Mouse (Mus musculus) brain, embryonic 18.5 days (tissue): ENCODE results near the gene Ackr4.

Source experiments
- DNase-seq: peaks from one replicate; pipeline ENCODE4 v3.0.0-alpha.2; 2012; ENCODE audit warnings: low read depth, low spot score

Gene Ackr4

GRCm38 (mm10) chr9:104126833-104127232 lies at the start of gene Ackr4:
Gene Ackr4 (minus strand): TSS chr9:104126933.
- no peak for DNase-seq

- no peak for DNase-seq
These were observed 45.6 kb upstream of the Ackr4 start for GRCm38 (mm10) chr9:104172342-104172741.

DNA sequence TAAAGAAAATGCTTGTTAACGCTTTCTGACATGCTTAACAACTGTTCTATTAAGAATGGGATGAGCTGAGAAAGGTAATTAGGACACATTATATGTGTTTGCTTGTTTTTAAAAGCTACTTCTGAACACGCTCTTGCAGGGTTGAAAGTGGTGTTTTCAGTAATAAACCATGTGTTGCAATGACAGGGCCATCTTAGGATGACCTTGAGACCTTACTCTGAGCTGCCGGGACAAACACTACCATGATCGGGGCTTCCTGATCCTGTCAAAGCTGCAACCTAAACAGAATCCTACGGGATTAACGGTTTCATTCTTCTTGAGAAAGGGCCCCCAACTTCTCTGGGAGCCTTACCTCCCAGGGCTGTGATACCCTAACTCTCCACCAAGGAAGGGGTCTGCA lies 44.9 kb upstream of the Ackr4 start:
- DNase-seq = no peak

- no peak for DNase-seq
These were observed 43.3 kb upstream of the Ackr4 start for GRCm38 (mm10) chr9:104169986-104170385.

GRCm38 (mm10) chr9:104165926-104166325 lies 39.2 kb upstream of the Ackr4 start:
- DNase-seq = no peak

DNA sequence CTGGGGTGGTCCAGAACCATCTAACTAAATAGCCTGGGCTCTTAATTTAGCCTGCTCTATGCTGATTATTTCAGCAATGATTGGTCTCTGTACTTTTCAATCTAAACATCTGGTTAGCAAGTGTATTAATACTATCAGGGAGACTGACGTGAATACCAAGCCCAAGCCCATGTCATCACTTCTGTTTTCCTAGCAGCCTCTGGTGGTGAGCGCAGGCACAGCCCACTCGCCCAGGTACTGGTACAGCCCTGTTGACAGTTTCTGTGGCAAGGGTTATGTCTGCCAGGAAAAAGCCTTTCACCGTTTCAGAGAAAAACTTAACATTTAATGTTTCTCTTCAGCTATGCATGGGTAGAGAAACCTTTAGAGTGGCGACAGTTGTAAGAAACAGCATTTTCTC lies 37.5 kb upstream of the Ackr4 start:
- DNase-seq = no peak

DNA sequence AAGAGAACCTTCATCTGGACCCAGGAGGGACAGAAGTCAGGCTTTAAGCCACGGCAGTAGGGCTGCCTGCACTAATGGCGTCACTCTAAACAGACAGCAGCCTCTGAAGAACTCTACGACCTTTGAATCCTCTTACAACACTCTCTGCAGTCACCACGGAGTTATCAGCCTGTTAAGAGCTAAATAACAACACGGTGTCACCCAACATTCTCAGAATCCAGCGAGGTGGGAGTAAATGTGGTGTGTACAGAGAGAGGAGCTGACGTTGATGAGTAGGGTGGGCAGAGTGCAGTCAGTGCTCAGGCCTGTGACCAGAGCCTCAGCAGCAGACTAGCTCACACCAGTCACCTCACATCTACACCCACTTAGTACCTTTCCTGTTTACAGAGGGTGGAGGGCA lies 34.4 kb upstream of the Ackr4 start:
- no peak for DNase-seq

GRCm38 (mm10) chr9:104157291-104157690 lies 30.6 kb upstream of the Ackr4 start:
- no peak for DNase-seq

DNA sequence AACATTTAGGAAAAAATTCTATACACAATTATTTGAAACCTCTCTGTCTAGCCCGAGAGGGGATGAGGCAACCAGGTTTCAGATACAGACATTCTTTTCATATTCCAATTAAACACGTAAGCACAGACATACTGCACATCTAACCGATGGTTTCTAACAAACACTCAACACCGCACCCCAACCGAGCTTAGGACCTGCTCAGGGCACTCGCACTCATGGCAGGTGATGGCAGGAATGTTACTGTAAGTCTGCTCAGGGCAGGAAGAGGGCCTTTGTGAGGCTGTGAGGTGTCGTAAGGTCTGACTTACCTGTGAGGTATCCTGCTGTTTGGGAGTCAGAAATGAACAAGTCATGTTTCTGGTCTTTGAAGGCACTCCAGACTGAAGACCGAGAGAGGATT lies 29.8 kb upstream of the Ackr4 start:
- no peak for DNase-seq

DNA sequence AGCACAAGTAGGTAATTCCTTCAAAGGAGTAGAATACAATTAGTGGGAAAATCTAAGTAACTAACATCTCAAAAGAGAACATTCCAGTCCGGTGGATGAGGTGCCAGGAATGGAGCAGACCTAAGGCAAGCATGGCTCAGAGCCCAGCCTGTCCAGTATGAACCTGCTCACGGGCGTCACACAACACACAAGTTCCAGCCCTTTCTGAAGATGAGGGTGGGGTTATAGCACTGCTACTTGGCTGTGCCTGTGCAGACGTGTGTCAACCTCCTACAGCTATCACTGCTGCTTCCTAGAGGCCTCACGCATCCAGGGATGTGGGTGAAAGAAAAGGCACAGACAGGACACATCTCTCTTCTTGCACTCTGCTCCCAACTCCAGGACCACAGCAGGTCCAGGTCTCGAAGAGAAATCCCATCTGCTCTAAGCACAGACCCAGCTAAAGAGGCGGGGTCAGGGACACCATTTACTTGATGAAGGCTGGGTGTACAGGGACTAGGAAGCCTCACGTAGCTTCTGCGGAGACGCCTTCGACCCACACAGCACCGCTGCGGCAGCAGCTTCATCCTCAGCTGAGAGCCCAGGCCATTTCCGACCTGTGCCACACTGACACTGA lies 28.5 kb upstream of the Ackr4 start:
- DNase-seq = no peak

GRCm38 (mm10) chr9:104152121-104152520 lies 25.4 kb upstream of the Ackr4 start:
- no peak for DNase-seq

- DNase-seq = no peak
These were observed 22.2 kb upstream of the Ackr4 start for GRCm38 (mm10) chr9:104148969-104149368.

DNA sequence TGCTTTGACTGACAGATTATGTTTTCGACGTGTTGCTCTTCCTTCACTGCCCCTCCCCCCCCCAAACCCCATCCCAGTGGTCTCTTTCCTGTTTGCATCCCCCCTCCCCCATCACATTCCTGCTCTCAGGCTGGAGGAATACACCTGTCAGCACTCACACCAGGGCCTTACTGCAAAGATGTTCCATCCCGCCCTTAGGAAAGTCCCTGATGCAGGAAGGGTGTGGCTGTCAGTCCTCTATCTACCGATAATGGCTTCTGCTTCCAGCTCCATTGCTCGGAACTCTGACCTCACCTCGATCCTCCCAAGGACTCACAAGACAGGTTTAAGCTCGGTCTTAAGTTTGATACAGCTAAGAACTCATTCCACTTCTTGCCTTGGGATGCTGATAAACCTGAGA lies 19.9 kb upstream of the Ackr4 start:
- DNase-seq = no peak

DNA sequence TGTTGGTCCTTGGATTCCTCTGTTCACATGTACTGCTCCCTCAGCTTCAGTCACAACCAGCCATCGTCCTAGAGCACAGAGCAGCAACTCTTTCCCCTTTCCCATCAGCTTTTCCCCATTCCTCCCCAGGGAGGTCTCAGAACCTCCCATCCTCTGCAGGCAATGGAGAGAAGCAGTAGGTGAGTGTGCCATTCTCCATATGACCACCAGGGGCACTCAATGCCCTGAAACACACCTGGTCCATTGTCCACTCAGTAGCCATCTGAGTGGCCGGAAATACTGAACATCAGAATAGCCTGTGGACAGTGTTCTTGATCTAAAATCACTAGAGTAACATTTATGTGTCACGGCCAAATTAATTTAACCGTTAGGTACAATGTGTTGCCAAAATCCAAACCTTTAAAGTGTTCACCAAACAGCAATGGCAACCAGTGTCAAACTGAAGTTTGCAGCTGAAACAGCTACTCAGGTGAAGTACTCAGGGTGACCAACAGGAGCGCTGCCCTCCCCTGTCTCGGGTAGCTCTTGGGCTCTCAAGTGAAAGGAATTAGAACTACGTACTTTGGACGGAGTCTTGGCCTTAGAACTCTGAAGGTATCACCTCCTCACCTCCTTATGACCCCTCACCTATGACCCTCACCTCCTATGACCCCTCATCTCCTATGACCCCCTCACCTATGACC lies 17.7 kb upstream of the Ackr4 start:
- DNase-seq = no peak

DNA sequence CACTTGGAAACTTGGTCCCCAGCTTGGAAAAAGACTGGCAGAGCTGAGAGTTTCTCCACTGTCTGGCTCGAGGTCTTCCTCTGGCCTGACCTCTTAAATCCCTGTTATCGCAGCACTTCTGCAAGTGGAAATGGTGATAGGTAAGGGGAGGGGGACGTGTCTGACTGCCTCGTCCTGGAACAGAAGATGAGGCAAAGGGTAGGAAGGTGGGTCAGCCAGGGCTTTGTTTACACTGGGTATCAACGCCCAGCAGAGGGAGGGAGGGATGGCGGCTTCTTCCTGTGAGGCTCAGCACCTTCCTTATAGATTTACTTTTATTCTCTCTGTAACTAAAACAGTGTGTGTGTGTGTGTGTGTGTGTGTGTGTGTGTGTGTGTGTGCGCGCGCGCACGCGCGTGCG lies 16.1 kb upstream of the Ackr4 start:
- no peak for DNase-seq

DNA sequence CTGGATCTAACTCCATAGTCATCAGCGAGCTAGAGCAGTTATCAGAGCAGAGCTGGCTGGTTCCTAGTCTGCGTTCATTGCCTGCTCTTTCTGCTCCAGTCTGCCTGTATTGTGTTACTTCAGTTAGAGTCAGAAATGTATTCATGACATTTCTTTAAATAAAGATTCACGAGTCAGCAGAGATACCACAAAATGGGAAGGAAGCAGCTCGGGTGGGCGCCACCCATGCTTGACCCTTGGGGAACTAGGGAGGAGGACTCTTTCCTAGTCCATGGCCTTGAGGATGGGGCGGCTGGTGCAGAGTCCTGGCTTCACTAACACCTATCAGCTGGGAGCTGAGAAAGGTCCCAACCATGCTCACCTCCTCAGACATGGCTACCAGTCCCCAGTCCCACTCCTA lies 13.6 kb upstream of the Ackr4 start:
- no peak for DNase-seq

GRCm38 (mm10) chr9:104130141-104130755 lies 3.5 kb upstream of the Ackr4 start:
- no peak for DNase-seq

GRCm38 (mm10) chr9:104128110-104128509 lies 1.4 kb upstream of the Ackr4 start:
- peak; percentile 72 for DNase-seq

- no peak for DNase-seq
These were observed 3.1 kb downstream of the Ackr4 start for GRCm38 (mm10) chr9:104123622-104124021.

DNA sequence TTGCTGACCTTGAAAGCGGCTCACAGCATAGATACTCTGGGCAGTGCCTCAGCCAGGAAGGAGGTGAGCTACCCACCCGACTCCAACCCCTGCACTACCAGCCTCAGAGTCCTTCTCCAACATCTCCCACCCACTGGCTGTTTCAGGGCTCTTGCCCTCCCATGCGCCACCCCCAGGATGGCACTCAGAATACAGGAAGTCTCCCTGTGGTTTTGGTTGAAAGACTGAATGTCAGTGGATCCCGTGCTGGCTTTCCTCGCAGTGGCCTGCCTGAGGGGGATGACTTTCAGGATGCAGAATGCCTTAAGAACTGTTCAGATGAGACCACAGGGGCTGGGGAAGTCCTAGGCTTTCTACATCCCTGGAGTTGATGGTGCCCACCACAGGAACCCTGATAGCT lies 3.6 kb downstream of the Ackr4 start:
- no peak for DNase-seq

- no peak for DNase-seq
These were observed 17.6 kb downstream of the Ackr4 start for GRCm38 (mm10) chr9:104109151-104109550.

- no peak for DNase-seq
These were observed 18.1 kb downstream of the Ackr4 start for GRCm38 (mm10) chr9:104108571-104109143.

DNA sequence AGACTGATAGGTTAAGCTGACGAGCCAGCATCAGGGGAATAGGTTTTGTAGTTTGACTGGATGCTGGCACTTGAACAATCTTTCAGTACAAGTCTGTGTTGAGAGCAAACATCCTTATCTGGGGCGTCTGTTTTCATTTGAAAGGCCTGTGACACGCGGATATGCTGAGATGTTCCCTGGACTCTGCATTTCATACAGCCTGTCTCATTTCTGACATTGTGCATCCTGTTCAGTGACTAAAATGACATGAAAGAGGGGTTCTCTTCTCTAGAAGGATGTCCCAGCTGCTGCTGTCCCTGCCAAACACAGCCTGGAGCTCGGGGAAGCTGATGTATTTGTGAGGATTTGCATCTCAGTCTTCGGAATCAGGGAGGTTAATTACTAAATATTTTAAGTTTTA lies 19.3 kb downstream of the Ackr4 start:
- no peak for DNase-seq
